Mouse (Mus musculus) heart, embryonic 11.5 days (tissue): Measurements from ENCODE around the gene Rag1. TPM values are rescaled to one million over a fixed set of nuclear protein-coding genes. Genes with fewer than 3 reads are reported as not detected.

Experiments used
- ATAC-seq: fragments of 200-750 bp; cut with Nextera tagmentation; replicated peaks from 2 replicates; pipeline ENCODE4 v1.8.0; 2017; ENCODE audit warnings: moderate library complexity; ENCODE audit not compliant: insufficient number of reproducible peaks, low FRiP score, low TSS enrichment
- H3K27ac ChIP-seq: fragments of 300-500 bp; sonication (generic); 2 replicates; pipeline ENCODE4 v1.5.1; 2014; ENCODE audit warnings: mild to moderate bottlenecking, low read depth, low read length
- H3K27me3 ChIP-seq: fragments of 300-500 bp; sonication (generic); 2 replicates; pipeline ENCODE4 v1.6.1; 2014; ENCODE audit warnings: mild to moderate bottlenecking, low read length, mixed read lengths; ENCODE audit not compliant: control insufficient read depth, insufficient read depth
- H3K36me3 ChIP-seq: fragments of 300-500 bp; sonication (generic); 2 replicates; pipeline ENCODE4 v1.6.1; 2014; ENCODE audit warnings: mild to moderate bottlenecking, low read length, moderate library complexity, mixed read lengths; ENCODE audit not compliant: control insufficient read depth, insufficient read depth
- H3K4me1 ChIP-seq: fragments of 300-500 bp; sonication (generic); 2 replicates; pipeline ENCODE4 v1.6.1; 2014; ENCODE audit warnings: low read length; ENCODE audit not compliant: control insufficient read depth, insufficient read depth
- H3K4me2 ChIP-seq: fragments of 300-500 bp; sonication (generic); 2 replicates; pipeline ENCODE4 v1.6.1; 2014; ENCODE audit warnings: mild to moderate bottlenecking, moderate library complexity
- H3K4me3 ChIP-seq: fragments of 300-500 bp; sonication (generic); 2 replicates; pipeline ENCODE4 v1.5.1; 2014; ENCODE audit warnings: low read depth, low read length
- H3K9ac ChIP-seq: fragments of 300-500 bp; sonication (generic); 2 replicates; pipeline ENCODE4 v1.6.1; 2014; ENCODE audit warnings: mild to moderate bottlenecking, low read depth, low read length, moderate library complexity
- H3K9me3 ChIP-seq: fragments of 300-500 bp; sonication (generic); replicated peaks from 2 replicates; pipeline ENCODE4 v1.6.1; 2016; ENCODE audit warnings: low read length; ENCODE audit not compliant: control insufficient read depth
- WGBS: fragments of 180-500 bp; shearing (Covaris S2); extraction: QIAGEN DNeasy Blood & Tissue Kit; methylation state at CpG from one replicate; pipeline ENCODE4 v1.1.7; 2014; ENCODE audit not compliant: insufficient replicate concordance; 5-methylcytosine and 5-hydroxymethylcytosine counted together
- polyA plus RNA-seq: library from polyadenylated mRNA; unstranded; fragments of >200 nt; fragmentation: Nextera tagmentation; extraction: Ambion mirVana; gene quantifications from 2 replicates; pipeline ENCODE4 v1.2.1, GENCODE M21; 2014

Rag1 gene
- polyA plus RNA-seq, 1 experiment from 2014 or later: not detected

DNA sequence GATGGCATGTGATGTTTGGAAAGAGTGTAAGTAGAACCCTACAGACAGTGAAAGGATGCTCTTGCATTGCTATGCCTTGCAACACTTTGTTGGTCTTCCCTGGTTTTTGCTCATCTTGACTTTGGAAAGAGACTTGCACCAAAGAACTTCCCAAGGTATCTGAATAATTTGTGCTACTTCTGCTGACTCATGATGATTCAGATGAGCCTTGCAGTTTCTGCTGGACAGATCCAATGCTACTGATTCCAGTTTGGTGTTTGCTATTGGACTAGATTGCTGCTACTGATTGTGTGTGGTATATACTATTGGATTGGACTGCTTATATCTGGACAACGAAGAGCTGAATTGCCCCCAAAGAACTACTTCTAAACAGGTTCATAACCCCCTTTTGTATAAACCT lies 46.2 kb downstream of the Rag1 start:
- H3K36me3 ChIP-seq: no peaks in the 10 kb centered on the region
- H3K9ac ChIP-seq: no peak overlapping the region
- H3K27ac ChIP-seq: no peak overlapping the region
- H3K27me3 ChIP-seq: no peaks in the 10 kb centered on the region
- 85% methylated on average over 1 of the region's 1 CpGs for WGBS
- H3K4me1 ChIP-seq: no peaks in the 10 kb centered on the region
- no peak overlapping the region for H3K4me2 ChIP-seq
- no peaks in the 10 kb centered on the region for H3K9me3 ChIP-seq
- H3K4me3 ChIP-seq: no peak overlapping the region
- ATAC-seq: no peak

DNA sequence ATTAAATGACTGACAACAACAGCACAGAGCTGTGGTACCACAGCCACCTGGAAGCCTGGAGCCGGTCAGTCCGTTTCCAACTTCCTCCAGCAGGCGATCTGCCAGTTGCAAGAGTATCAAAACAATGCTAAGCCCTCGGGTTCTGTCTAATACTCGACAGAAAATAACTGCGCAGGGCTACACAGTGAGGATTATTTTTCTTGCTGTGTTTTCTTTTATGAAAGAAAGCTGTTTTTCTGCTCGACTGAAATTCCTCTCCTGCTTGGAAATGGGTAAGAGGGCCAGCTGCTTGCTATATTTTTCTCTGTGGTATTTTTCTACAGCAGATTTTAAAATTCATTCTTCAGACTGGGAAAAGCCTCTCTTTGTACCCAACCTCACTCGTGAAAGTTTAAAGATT lies 48.6 kb downstream of the Rag1 start:
- no peak overlapping the region for H3K9ac ChIP-seq
- no peak overlapping the region for H3K27ac ChIP-seq
- H3K9me3 ChIP-seq: no peaks in the 10 kb centered on the region
- no peak overlapping the region for H3K4me2 ChIP-seq
- H3K4me3 ChIP-seq: no peak overlapping the region
- 53% methylated on average over 8 of the region's 8 CpGs for WGBS
- no peak for ATAC-seq
- H3K36me3 ChIP-seq: no peaks in the 10 kb centered on the region
- no peaks in the 10 kb centered on the region for H3K4me1 ChIP-seq
- H3K27me3 ChIP-seq: no peaks in the 10 kb centered on the region

DNA sequence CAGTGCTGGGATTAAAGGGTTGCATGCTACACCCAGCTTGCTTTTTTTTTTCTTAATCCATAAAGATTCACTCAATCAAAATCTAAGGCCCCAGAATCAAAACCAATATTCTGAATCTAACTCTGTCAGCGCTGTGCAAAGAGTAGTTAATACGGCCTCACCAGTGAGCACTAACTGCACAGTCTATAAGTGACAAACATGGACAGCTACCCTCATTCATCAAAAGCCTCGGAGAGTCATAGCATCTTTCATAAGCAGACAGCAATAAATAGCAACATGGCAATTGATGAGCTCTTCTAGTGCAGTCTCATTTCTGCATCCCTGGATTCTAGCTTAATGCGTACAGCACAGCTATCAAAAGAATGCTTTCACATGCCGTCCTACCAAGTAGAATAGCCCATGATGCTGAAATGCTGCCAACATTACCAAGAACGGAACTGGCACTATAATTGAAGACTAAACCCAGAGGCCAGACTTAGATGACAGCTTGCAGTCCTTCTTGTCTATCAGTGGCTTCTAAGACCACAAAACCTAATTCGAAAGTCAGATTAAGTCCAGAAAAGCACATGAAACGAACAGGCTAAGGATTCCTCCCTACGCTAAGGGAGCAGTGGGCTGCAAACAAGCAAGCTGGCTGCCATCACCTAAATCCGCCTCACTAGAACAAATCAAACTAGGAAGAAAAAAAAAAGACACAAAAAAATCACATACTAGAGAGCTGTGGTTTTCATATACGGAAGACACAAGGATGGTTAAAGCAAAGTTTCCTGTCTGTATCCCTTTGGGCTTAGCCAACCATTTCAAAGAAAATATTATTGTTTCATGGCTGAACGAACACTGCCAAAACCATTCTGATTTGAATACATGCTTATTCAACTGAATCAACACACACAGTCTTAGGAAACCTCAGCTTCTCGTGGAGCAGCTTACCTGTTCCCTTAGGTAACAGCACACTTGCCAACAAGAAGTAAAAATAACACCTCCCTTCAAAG lies 50.8 kb downstream of the Rag1 start:
- no peak overlapping the region for H3K4me3 ChIP-seq
- H3K9ac ChIP-seq: no peak overlapping the region
- no peaks in the 10 kb centered on the region for H3K9me3 ChIP-seq
- H3K4me2 ChIP-seq: no peak overlapping the region
- no peaks in the 10 kb centered on the region for H3K27me3 ChIP-seq
- no peak overlapping the region for H3K27ac ChIP-seq
- no peaks in the 10 kb centered on the region for H3K36me3 ChIP-seq
- no peak for ATAC-seq
- no peaks in the 10 kb centered on the region for H3K4me1 ChIP-seq
- 78% methylated on average over 13 of the region's 13 CpGs for WGBS

DNA sequence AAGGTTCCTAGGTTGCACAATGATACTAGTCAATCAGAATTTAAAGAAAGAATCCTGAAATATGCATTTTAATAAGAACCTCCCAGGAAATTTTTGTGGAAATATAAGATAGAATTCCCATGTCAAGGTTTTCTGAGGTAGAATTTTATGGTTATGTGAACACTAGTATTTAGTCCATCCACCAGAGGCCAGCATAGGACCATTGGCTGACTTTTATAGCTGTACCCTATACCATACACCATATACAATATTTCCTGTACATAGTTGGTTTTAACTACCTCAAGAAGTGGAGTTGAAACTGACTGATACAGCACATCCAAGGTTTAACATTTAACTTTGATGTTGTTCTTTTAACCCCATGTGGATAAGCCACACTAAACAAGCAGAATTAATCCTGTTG lies 52.1 kb downstream of the Rag1 start:
- Histone ChIP-seq H3K36me3 (no peaks in the 10 kb centered on the region), H3K27me3 (no peaks in the 10 kb centered on the region), H3K4me3 (no peak overlapping the region), H3K4me2 (no peak overlapping the region), H3K9me3 (no peaks in the 10 kb centered on the region), H3K4me1 (no peaks in the 10 kb centered on the region), H3K27ac (no peak overlapping the region), H3K9ac (no peak overlapping the region)
- no peak for ATAC-seq

DNA sequence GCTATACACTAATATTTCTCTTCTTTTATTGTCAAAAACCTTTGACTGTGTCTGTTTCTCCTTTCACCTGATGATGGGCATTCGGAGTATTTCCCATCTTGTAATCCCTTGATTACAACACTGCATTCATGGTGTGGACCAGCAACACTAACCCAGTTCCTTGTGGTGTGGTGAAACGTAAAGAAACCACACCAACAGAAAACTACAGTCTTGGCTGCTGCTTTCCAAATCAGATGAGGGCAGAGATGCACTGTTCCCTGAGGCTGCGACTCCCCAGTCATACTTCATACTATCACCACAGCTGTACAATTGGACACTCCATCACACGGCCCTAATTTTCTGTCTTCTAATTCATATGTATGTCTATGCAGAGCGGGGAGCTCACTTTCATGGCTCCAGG lies 54.6 kb downstream of the Rag1 start:
- H3K4me2 ChIP-seq: no peak overlapping the region
- no peak overlapping the region for H3K27ac ChIP-seq
- H3K36me3 ChIP-seq: no peaks in the 10 kb centered on the region
- no peaks in the 10 kb centered on the region for H3K9me3 ChIP-seq
- no peaks in the 10 kb centered on the region for H3K27me3 ChIP-seq
- WGBS: 86% methylated on average over 5 of the region's 5 CpGs
- no peak overlapping the region for H3K4me3 ChIP-seq
- H3K9ac ChIP-seq: no peak overlapping the region
- ATAC-seq: no peak
- no peaks in the 10 kb centered on the region for H3K4me1 ChIP-seq

DNA sequence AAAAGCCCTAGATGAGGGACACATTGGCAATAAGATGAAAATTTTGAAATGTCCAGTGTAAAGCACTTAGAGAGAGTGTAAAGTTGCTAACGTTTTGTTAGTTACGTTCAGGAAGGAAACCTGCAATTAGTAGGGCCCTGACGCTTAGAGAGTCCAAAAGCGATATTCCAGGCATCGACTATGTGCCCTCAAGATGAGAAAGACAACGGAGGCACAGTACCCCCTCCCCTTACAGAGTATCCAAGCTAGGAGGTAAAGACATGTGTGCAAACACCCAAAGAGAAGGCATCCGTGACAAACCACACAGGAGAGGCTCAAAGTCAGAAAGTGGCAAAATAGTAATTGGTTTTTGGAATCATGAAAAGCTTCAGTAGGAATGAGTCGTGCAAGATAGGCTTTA lies 56.4 kb downstream of the Rag1 start:
- no peak overlapping the region for H3K27ac ChIP-seq
- no peak for ATAC-seq
- no peak overlapping the region for H3K9ac ChIP-seq
- H3K4me1 ChIP-seq: no peaks in the 10 kb centered on the region
- H3K4me3 ChIP-seq: no peak overlapping the region
- H3K36me3 ChIP-seq: no peaks in the 10 kb centered on the region
- no peaks in the 10 kb centered on the region for H3K9me3 ChIP-seq
- H3K4me2 ChIP-seq: no peak overlapping the region
- no peaks in the 10 kb centered on the region for H3K27me3 ChIP-seq
- WGBS: 80% methylated on average over 8 of the region's 8 CpGs

DNA sequence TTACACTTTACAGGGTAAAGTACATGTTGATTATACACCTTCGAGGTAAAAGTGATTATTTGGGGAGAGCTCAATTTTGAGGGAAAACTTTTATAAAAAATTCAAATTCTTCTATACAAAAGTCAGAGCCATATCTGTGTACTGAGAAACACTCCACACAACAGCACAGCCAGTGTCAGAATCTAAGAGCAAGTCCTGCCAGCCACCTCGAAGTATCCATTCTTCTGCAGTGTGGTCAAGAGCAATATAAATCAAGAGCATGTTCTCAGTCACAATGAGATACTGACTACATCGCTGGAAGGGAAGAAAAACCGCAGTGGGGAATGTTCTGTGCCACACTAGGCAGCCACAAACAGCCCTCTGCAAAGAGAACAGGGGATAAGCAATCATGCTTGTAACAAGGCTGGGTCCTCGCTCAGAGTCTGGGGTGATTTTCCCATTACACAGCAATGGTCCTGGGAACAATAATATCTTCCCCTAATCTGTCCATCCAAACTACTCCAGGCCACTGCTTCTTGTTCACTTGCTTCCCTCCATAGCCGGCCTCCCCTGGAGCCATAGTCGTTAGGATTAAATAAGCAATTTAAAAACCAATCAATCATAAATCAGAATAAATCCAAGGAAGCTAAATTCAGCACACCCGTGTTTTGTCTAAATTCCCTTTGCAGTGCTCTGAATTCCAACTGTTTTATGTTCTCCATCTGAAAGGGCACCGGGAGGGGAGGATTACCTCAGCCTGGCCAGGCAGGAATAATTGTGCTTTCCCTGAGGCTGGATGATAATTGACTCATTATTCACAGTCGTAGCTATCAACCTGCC lies 57.1 kb downstream of the Rag1 start:
- Histone ChIP-seq H3K4me3 (no peak overlapping the region), H3K4me1 (no peaks in the 10 kb centered on the region), H3K27me3 (no peaks in the 10 kb centered on the region), H3K4me2 (no peak overlapping the region), H3K36me3 (no peaks in the 10 kb centered on the region), H3K9ac (no peak overlapping the region), H3K9me3 (no peaks in the 10 kb centered on the region), H3K27ac (no peak overlapping the region)
- WGBS: 46% methylated on average over 10 of the region's 10 CpGs
- no peak for ATAC-seq

DNA sequence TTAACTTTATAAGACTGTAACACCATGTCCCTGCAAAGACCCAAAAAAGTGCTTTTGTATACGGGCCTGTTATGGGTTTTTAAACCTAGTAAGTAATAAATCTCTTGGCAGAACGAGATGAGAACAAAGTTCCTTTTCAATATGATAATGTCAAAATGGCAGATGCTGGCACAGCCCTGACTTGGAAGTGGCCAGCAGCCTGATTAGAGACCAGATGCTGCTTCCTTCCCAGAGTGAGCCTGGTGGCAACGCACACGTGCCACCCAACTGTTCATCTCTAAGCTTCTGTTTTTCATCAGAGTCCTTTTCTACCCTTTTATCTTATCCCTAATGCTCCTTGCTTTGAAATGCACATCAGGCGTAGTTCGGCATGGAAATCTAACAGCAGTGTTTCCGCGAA lies 57.9 kb downstream of the Rag1 start:
- Histone ChIP-seq H3K36me3 (no peaks in the 10 kb centered on the region), H3K4me3 (no peak overlapping the region), H3K9me3 (no peaks in the 10 kb centered on the region), H3K9ac (no peak overlapping the region), H3K4me1 (no peaks in the 10 kb centered on the region), H3K4me2 (no peak overlapping the region), H3K27ac (no peak overlapping the region), H3K27me3 (no peaks in the 10 kb centered on the region)
- WGBS: 52% methylated on average over 8 of the region's 8 CpGs
- no peak for ATAC-seq
